Mouse (Mus musculus) cortical plate, adult 2 months (tissue): ENCODE measurements around the gene BC030499.

ENCODE experiments used
- CTCF ChIP-seq: fragments of 200-500 bp; IDR thresholded peaks from 2 replicates; pipeline ENCODE4 v1.5.1; 2011; ENCODE audit warnings: mild to moderate bottlenecking, control low read depth, low read length; ENCODE audit not compliant: insufficient read depth; ENCODE audit errors: extremely low read depth
- POLR2A ChIP-seq: fragments of 200-500 bp; IDR thresholded peaks from 2 replicates; pipeline ENCODE4 v1.6.1; 2011; ENCODE audit warnings: mild to moderate bottlenecking, low read length, control low read depth; ENCODE audit not compliant: insufficient read depth; ENCODE audit errors: extremely low read depth

DNA sequence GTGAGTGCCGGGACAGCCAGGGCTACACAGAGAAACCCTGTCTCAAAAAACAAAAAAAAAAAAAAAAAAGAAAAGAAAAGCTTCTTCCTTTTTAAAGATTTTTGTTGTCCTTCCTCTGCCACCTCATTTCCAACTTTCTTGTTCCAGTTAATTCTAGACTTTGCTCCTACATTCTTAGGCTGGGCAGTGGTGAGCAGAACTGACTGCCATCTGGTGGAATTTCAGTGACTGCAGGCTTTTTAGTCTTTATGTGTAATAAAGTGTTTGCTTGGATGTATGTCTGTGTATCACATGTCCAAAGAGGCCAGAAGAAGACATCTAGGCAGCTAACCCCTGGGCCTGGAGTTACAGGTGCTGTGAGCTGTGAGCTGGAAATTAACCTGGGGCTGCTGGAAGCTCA, 34.0 kb upstream of the BC030499 start:
- TF ChIP-seq POLR2A (no peak), CTCF (no peak)
